Mouse (Mus musculus): ENCODE results near the gene Snx30. TPM values are rescaled to one million over a fixed set of nuclear protein-coding genes. Genes with fewer than 3 reads are reported as not detected.

Gene Snx30
- polyA plus RNA-seq, 1 experiment, result 14.6 TPM

DNA sequence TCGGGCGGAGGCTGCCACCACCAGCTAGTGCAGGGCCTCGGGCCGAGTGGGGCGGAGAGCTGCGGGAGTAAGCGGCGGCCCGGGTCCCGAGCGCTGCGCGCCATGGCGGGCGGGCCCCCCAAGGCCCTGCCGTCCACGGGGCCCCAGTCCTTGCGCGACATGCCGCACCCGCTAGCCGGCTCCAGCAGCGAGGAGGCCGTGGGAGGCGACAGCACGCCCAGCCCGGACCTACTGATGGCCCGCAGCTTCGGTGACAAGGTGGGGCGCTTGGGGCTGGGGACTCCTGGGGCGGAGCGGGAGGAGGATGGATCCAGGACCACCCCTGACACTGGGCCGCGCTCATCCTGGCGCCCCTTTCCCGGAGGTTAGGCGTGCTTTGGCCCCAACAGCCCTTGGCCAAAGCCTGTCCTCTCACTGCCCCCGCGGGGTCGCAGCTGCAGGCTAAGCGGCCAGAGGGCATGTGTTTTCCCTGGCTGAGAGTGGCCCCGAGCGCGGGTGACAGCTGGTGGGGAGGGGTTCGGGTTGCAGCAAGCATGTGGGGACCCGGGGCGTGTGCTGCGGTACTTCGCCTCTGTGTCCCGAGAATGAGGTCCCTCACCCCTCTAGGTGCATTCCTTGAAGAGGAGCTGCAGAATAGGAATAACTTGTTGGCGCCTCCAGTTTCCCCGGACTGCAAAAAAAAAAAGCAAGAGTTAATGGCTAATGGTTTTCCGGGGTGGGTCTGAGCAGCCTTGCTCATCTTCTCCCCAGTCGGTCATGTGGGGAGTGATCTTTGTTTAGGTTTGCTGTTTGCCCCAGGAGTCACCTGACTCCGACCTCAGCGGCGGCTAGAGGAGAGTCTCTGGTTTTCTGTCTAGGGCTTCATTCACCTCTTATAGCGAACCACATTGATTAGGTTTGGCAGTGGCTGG lies 583 bp downstream of the Snx30 start:
- no peak for TF ChIP-seq CTCF (IDR thresholded peaks at IDR 0.05; ENCODE audit: extremely low read depth, insufficient read depth, low read length)
- no peak for TF ChIP-seq POLR2A (IDR thresholded peaks at IDR 0.05; ENCODE audit: extremely low read depth, insufficient read depth, low read length)

DNA sequence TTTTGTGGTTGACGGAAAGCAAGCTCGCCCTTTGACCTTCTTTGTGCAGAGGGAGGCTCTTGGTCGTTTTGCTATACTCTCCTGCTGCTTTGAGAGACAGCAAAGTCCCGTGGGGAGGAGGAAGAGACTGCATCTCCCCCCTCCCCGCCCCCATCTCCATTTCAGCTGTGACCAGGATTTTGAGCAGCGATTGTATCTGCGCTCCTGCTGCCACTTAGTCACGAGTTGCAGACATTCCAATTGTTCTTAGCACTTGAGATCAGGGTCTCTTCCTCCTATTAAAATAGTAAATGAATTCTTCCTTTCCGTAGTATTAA lies 1.2 kb downstream of the Snx30 start:
- TF ChIP-seq CTCF (IDR thresholded peaks at IDR 0.05; ENCODE audit: extremely low read depth, insufficient read depth, low read length) (no peak), POLR2A (IDR thresholded peaks at IDR 0.05; ENCODE audit: extremely low read depth, insufficient read depth, low read length) (no peak)
- Histone ChIP-seq H3K27ac (ENCODE audit: insufficient read depth, low read length) (peak overlapping the region; percentile 85; the same call in 1 of the 2 replicates), H3K4me1 (ENCODE audit: control insufficient read depth, insufficient read depth, low read length) (peaks cover 2% of the 10 kb centered on the region; the same call in 1 of the 2 replicates), H3K4me3 (ENCODE audit: insufficient read depth, low read length) (peak overlapping the region; percentile 96)

More for the DNA sequence above, 583 bp downstream of the Snx30 start:
- peaks cover 2% of the 10 kb centered on the region; the same call in 1 of the 2 replicates for H3K4me1 ChIP-seq (ENCODE audit: control insufficient read depth, insufficient read depth, low read length)
- H3K27ac ChIP-seq (ENCODE audit: insufficient read depth, low read length), result peak overlapping the region; percentile 85
- peak overlapping the region; percentile 96 for H3K4me3 ChIP-seq (ENCODE audit: insufficient read depth, low read length)

DNA sequence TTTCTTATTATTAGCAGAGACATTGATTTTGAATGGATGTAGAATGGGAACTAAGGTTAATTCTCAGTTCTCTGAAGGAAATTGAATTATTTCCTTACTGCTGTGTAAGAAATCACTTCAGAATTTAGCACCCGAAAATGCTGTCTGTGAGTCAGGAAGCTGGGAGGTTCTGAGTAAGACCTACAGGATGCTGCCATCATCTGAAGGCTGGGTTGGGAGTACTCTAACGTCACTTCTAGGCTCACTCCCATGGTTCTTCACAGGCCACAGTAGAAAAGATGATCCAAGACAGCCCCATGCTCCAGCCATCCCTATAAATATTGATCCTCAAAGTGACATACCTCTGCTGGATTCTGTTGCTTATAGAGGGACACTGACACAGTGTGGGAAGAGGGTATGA lies 1.9 kb downstream of the Snx30 start:
- H3K4me3 ChIP-seq (ENCODE audit: insufficient read depth, low read length), result no peak overlapping the region; the same call in 1 of the 2 replicates
- H3K4me1 ChIP-seq (ENCODE audit: control insufficient read depth, insufficient read depth, low read length), result peaks cover 2% of the 10 kb centered on the region; the same call in 1 of the 2 replicates
- no peak overlapping the region for H3K27ac ChIP-seq (ENCODE audit: insufficient read depth, low read length)
- TF ChIP-seq CTCF (IDR thresholded peaks at IDR 0.05; ENCODE audit: extremely low read depth, insufficient read depth, low read length) (no peak), POLR2A (IDR thresholded peaks at IDR 0.05; ENCODE audit: extremely low read depth, insufficient read depth, low read length) (no peak)

DNA sequence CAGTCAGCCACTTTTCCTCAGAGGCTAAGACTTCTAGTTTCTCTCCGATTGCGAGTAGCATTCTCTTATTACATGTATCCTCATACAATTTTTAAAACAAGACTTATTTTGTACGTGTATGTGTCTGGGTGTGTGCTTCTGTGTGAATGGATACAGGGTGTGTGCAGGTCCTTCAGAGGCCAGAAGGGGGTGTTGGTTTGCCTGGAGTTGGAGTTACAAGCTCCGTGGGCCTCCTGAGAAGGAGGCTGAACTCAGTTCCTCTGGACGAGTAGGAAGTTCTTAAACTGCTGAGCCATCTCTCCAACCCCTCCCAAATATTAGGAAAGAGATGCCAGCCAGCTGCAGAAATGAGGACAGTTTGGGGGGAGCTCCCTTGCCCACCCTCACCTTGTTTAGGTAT lies 2.8 kb downstream of the Snx30 start:
- Histone ChIP-seq H3K4me1 (ENCODE audit: control insufficient read depth, insufficient read depth, low read length) (peaks cover 2% of the 10 kb centered on the region; the same call in 1 of the 2 replicates), H3K27ac (ENCODE audit: insufficient read depth, low read length) (no peak overlapping the region), H3K4me3 (ENCODE audit: insufficient read depth, low read length) (no peak overlapping the region)
- TF ChIP-seq CTCF (IDR thresholded peaks at IDR 0.05; ENCODE audit: extremely low read depth, insufficient read depth, low read length) (no peak), POLR2A (IDR thresholded peaks at IDR 0.05; ENCODE audit: extremely low read depth, insufficient read depth, low read length) (no peak)

DNA sequence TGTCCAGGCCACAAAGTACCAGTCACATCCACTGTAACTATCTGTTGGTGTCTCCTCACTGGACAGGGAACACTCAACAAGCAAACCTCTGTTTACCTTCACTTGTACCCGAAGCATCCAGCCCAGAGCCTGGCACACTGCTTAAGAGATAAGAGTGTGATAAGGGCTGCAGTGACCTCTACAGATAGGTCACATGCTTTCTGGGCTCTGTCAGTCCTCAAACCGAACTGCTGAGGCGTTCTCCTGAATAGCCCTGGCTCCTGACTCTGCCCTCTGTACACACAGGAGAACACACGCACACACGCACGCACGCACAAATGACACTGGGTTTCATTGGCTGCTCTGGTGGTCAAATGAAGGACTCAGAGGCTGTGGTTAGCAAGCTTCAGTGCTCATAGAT lies 8.5 kb downstream of the Snx30 start:
- TF ChIP-seq CTCF (IDR thresholded peaks at IDR 0.05; ENCODE audit: extremely low read depth, insufficient read depth, low read length) (no peak), POLR2A (IDR thresholded peaks at IDR 0.05; ENCODE audit: extremely low read depth, insufficient read depth, low read length) (no peak)
- Histone ChIP-seq H3K4me3 (ENCODE audit: insufficient read depth, low read length) (no peak overlapping the region), H3K27ac (ENCODE audit: insufficient read depth, low read length) (no peak overlapping the region), H3K4me1 (ENCODE audit: control insufficient read depth, insufficient read depth, low read length) (peaks cover 20% of the 10 kb centered on the region)

DNA sequence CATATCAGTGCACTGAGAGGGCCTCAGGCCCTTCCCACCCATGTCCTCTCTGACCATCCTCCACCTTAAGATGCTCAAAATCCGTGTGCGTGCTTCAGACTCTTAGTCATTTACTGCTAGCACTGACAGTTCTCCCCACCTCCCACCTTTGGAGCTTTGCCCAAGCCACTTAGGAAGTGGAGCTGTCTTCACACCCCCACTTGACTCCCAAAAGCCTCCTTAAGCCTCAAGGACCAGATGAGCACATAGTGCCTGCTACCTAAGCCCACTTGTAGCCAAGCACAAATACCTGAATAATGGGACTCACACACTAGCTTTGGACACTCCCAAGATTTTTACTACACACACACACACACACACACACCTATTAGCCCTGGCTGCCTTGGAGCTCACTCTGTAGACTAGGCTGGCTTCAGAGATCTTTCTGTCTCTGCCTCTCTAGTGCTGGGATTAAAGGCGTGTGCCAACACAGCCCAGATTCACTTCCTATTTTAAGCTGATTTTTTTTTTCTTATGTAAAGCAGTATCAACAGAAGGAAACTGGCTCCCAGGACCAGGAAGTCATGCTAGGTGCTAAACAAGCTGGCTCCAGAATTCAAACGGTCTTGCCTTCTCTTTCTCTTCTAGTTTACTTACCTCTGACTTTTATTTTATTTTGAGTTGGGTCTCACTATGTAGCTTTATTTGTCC lies 9.6 kb downstream of the Snx30 start:
- Histone ChIP-seq H3K4me3 (ENCODE audit: insufficient read depth, low read length) (no peak overlapping the region), H3K27ac (ENCODE audit: insufficient read depth, low read length) (no peak overlapping the region), H3K4me1 (ENCODE audit: control insufficient read depth, insufficient read depth, low read length) (peaks cover 25% of the 10 kb centered on the region)
- TF ChIP-seq CTCF (IDR thresholded peaks at IDR 0.05; ENCODE audit: extremely low read depth, insufficient read depth, low read length) (no peak), POLR2A (IDR thresholded peaks at IDR 0.05; ENCODE audit: extremely low read depth, insufficient read depth, low read length) (no peak)

DNA sequence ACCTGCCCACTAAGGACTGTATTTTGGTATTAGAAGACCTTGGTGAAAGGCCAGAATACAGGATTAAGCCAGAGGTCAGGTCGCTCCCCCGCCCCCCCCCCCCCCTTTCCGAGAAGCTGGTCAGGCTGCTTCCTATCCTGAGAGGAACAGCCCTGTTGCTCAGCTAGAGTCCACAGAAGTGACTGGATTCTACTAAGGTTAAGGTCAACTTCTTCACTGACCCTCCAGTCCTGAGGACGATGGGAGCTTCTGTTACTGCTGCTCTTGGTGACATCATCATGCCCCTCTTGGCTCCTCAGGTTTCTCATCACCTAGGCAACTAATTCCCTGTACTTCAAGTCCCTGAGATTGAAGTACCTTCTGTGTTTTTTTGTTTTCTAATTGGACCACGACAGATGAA lies 10.4 kb downstream of the Snx30 start:
- peaks cover 25% of the 10 kb centered on the region for H3K4me1 ChIP-seq (ENCODE audit: control insufficient read depth, insufficient read depth, low read length)
- TF ChIP-seq POLR2A (IDR thresholded peaks at IDR 0.05; ENCODE audit: extremely low read depth, insufficient read depth, low read length), result no peak
- TF ChIP-seq CTCF (IDR thresholded peaks at IDR 0.05; ENCODE audit: extremely low read depth, insufficient read depth, low read length), result no peak
- H3K27ac ChIP-seq (ENCODE audit: insufficient read depth, low read length), result no peak overlapping the region
- H3K4me3 ChIP-seq (ENCODE audit: insufficient read depth, low read length), result no peak overlapping the region

DNA sequence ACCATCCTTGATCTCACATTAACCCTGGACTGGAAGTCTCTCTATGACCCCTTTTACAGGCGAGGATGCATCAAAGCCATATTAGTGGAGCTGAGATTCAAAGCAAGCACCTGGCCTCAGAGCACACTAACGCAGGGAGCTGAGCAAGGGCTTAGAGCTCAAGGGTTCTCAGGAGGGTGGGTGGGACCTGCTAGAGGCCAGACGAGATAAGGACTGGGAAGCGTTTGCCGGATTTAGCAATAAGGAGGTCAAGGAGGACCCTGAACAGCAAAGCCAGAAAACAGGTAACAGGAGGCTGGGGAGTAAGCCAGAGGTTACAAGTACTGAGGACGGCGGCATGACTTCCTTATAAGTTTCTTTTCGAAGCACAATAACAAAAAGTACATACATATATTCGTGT lies 10.8 kb downstream of the Snx30 start:
- TF ChIP-seq POLR2A (IDR thresholded peaks at IDR 0.05; ENCODE audit: extremely low read depth, insufficient read depth, low read length), result no peak
- no peak for TF ChIP-seq CTCF (IDR thresholded peaks at IDR 0.05; ENCODE audit: extremely low read depth, insufficient read depth, low read length)
- no peak overlapping the region for H3K27ac ChIP-seq (ENCODE audit: insufficient read depth, low read length)
- H3K4me1 ChIP-seq (ENCODE audit: control insufficient read depth, insufficient read depth, low read length), result peaks cover 25% of the 10 kb centered on the region
- no peak overlapping the region for H3K4me3 ChIP-seq (ENCODE audit: insufficient read depth, low read length)

DNA sequence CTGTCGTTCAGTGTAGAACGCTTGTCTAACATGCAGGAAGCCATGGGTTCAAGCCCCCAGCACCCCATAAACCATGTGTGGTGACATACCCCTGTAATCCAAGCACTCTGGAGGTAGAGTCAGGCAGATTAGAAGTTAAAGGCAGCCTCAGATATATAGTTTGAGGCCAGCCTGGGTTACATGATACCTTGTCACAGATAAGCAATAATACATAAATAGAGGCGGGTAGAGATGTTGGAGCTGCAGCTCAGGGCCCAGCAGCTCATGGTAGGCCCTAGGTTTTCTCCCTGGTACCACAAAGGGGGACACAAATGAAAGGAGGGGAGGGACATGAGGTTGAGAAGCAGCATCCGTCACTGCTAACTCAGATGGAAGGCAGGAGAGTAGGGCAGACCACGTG lies 12.2 kb downstream of the Snx30 start:
- Histone ChIP-seq H3K4me3 (ENCODE audit: insufficient read depth, low read length) (no peak overlapping the region), H3K27ac (ENCODE audit: insufficient read depth, low read length) (peak overlapping the region; percentile 19; the same call in 1 of the 2 replicates), H3K4me1 (ENCODE audit: control insufficient read depth, insufficient read depth, low read length) (peaks cover 25% of the 10 kb centered on the region)
- TF ChIP-seq POLR2A (IDR thresholded peaks at IDR 0.05; ENCODE audit: extremely low read depth, insufficient read depth, low read length), result no peak

Data from cortical plate, adult 2 months (tissue).